Mouse (Mus musculus): Measurements from ENCODE around the gene Calhm4. TPM values are rescaled to one million over a fixed set of nuclear protein-coding genes. Genes with fewer than 3 reads are reported as not detected.

Calhm4 gene
- polyA plus RNA-seq (2012; rRNA removed) = not detected in 2 replicates

DNA sequence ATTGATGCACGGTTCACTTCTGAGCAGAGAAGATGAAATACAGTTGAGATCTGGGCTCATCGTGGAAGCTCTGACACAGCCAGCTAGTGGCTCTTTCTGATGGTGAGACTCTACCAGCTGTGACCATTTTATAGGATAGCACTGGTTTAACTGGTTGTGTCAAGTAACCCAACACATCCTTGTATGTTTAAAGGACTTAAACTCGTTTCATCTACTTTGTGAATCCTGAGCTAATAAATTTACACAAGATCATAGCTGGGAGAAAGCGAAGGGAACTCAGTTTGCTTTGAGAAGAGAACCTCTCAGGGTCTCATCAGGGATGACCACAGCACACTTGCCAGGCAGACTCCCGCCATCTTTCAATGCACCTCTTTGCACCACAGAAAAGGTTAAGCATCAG is at the start of gene Calhm4:
Calhm4 (minus strand) TSS at position 101 of the 400 bp plus-strand sequence.

DNA sequence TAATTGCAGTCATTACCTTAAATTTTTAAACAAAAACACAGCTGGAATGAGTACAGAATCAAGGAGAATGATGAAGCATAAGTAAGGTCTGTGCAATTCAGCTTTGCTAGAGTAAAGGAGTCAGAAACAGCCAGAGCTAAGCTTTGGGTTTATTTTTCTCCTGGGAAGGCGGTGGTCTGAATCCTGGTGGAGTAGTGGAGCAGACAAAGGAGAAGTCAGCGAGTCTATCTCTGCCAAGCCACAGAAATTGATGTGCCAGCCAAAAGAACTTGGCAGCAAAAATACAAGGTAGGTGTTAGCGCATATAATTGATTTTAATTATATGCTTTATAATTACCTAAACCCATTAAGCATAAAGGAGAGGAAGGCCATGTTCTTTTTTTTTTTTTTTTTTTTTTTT is 6.7 kb downstream of the Calhm4 start, which contains the start of gene Trappc3l:
Trappc3l (plus strand) TSS at position 197 of the 400 bp plus-strand sequence.

DNA sequence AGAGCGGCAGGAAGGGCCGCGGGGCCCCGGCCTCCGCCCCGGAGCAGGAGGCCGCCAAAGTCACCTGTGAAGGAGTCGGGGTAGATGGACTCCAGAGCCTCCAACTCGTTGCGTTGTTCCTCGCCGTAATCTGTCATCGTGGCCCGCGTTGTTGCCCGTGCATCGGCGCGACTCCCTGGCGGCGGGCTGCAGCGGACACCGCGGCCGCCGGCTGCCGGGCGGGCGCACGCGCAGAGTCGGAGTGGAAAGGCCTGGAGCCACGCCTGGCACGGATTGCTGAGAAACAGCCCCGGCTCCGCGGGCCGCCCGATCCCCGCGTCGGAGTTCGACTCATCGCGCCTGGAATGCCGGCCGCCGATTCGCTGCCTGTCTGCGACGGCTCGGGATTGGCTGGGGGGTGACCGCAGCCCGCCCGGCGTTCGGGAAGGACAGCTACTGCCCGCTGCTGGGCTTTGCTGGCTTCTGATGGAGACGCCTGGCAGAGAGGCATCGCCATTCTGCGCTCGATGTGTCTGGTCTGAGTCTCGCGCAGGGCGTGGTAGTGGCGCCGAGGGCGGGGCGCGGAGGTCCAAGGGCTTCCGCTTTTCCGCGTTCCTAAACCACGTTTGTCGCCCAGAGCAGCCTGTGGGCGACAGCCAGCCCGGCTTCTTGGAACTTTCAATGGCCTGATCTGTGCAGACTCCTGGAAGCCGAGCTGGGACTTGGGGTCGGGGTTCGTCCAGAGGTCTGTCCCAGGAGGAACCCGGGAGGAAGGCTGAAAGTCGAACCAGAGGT is 24.6 kb downstream of the Calhm4 start, which contains the start of gene Rwdd1:
Rwdd1 (minus strand) TSS at position 323 of the 774 bp plus-strand sequence.

Other genes with a start within 250 kb of the Calhm4 start
- not detected in 2 replicates for gene Sult3a1, start 186.6 kb downstream of the Calhm4 start, polyA plus RNA-seq (2012; rRNA removed)
- gene Rsph4a, start 139.2 kb downstream of the Calhm4 start, polyA plus RNA-seq (2012; rRNA removed) = 0.76 and 1.2 TPM in 2 replicates
- gene Zup1, start 93.0 kb downstream of the Calhm4 start, polyA plus RNA-seq (2012; rRNA removed) = 11.8 and 12.4 TPM in 2 replicates
- gene Rwdd1, start 24.7 kb downstream of the Calhm4 start, polyA plus RNA-seq (2012; rRNA removed) = 70.7 and 83.6 TPM in 2 replicates
- 0.08 TPM in 1 of 2 replicates, not detected in the other for gene Trappc3l, start 6.7 kb downstream of the Calhm4 start, polyA plus RNA-seq (2012; rRNA removed)
- gene Calhm5, start 52.2 kb upstream of the Calhm4 start, polyA plus RNA-seq (2012; rRNA removed) = 0.52 and 0.70 TPM in 2 replicates
- 0.35 and 0.61 TPM in 2 replicates for gene Calhm6, start 83.7 kb upstream of the Calhm4 start, polyA plus RNA-seq (2012; rRNA removed)
- 5.5 and 7.3 TPM in 2 replicates for gene Dse, start 163.4 kb upstream of the Calhm4 start, polyA plus RNA-seq (2012; rRNA removed)
- gene Tspyl1, start 237.9 kb upstream of the Calhm4 start, polyA plus RNA-seq (2012; rRNA removed) = 75.1 and 75.2 TPM in 2 replicates

Data from central nervous system, embryonic 18 days (tissue).